Mouse (Mus musculus): ENCODE measurements around the gene Kif22.

GRCm38 (mm10) chr7:126996449-126996848 is 45.8 kb downstream of the Kif22 start:
- TF ChIP-seq CTCF (IDR thresholded peaks at IDR 0.05; ENCODE audit: borderline replicate concordance, control insufficient read depth, extremely low read depth, insufficient read depth, low read length, poor library complexity) (no peak), POLR2A (IDR thresholded peaks at IDR 0.05; ENCODE audit: control insufficient read depth, extremely low read depth, insufficient read depth, low read length, poor library complexity) (no peak)

All from thymus, adult 2 months (tissue).